Mouse (Mus musculus): ENCODE measurements around the gene Uhmk1. TPM values are rescaled to one million over a fixed set of nuclear protein-coding genes. Genes with fewer than 3 reads are reported as not detected.
A peak's percentile ranks its signal among the peaks of the same experiment; 100 is the strongest.

Uhmk1 gene
- polyA plus RNA-seq, 2 experiments = 10.3 to 15.4 TPM

- no peaks in the 10 kb centered on the region for H3K27me3 ChIP-seq (ENCODE audit: control insufficient read depth, insufficient read depth, low read length)
- no peak overlapping the region for H3K27ac ChIP-seq (replicated peaks; ENCODE audit: low read depth, low read length)
- peaks cover 35% of the 10 kb centered on the region for H3K36me3 ChIP-seq (ENCODE audit: control insufficient read depth, insufficient read depth, low read length)
- no peak overlapping the region for H3K9ac ChIP-seq (ENCODE audit: low read depth, low read length, severe bottlenecking)
- H3K4me3 ChIP-seq (replicated peaks; ENCODE audit: low read length) = no peak overlapping the region
- WGBS = 90% methylated on average over 10 of the region's 10 CpGs
- H3K9me3 ChIP-seq (ENCODE audit: control insufficient read depth, low read length) = no peaks in the 10 kb centered on the region
- no peak for ATAC-seq (ENCODE audit: low FRiP score, low read depth)
- H3K4me1 ChIP-seq (ENCODE audit: control insufficient read depth, insufficient read depth, low read length) = no peaks in the 10 kb centered on the region
- H3K4me2 ChIP-seq (replicated peaks; ENCODE audit: low read depth, low read length, severe bottlenecking) = no peak overlapping the region
- TF ChIP-seq POLR2A (IDR thresholded peaks at IDR 0.05; ENCODE audit: borderline replicate concordance, extremely low read depth, insufficient read depth, insufficient read length) = no peak
- no peak for DNase-seq (ENCODE audit: low spot score)
Measured at GRCm38 (mm10) chr1:170213181-170213879, 1.9 kb downstream of the Uhmk1 start.

GRCm38 (mm10) chr1:170206395-170206794 lies 8.8 kb downstream of the Uhmk1 start:
- no peaks in the 10 kb centered on the region for H3K9me3 ChIP-seq (ENCODE audit: control insufficient read depth, low read length)
- H3K27me3 ChIP-seq (ENCODE audit: control insufficient read depth, insufficient read depth, low read length) = no peaks in the 10 kb centered on the region
- 92% methylated on average over 6 of the region's 6 CpGs for WGBS
- no peaks in the 10 kb centered on the region for H3K4me1 ChIP-seq (ENCODE audit: control insufficient read depth, insufficient read depth, low read length)
- no peak overlapping the region for H3K27ac ChIP-seq (replicated peaks; ENCODE audit: low read depth, low read length)
- H3K4me2 ChIP-seq (replicated peaks; ENCODE audit: low read depth, low read length, severe bottlenecking) = no peak overlapping the region
- H3K4me3 ChIP-seq (replicated peaks; ENCODE audit: low read length) = no peak overlapping the region
- DNase-seq (ENCODE audit: low spot score) (no peak), ATAC-seq (ENCODE audit: low FRiP score, low read depth) (no peak)
- no peak for TF ChIP-seq POLR2A (IDR thresholded peaks at IDR 0.05; ENCODE audit: borderline replicate concordance, extremely low read depth, insufficient read depth, insufficient read length)
- H3K36me3 ChIP-seq (ENCODE audit: control insufficient read depth, insufficient read depth, low read length) = peaks cover 83% of the 10 kb centered on the region
- no peak overlapping the region for H3K9ac ChIP-seq (ENCODE audit: low read depth, low read length, severe bottlenecking)

DNA sequence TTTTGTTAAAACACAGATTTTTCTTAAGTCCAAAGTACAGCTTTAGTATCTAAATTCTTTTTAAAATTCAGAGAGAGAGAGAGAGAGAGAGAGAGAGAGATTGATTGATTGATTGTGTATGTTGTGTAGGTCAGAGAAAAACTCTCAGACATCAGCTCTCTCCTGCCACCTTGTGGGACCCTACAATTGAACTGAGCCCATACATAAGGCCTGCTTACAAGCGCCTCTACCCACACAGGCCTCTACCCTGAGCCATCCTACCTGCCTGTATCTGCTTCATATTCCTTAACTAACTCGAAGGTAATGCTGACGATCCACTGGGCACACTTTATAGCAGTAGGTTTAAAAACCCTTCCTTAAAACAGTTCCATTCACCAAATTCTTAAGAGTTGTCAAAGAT lies 14.8 kb downstream of the Uhmk1 start:
- H3K4me3 ChIP-seq (replicated peaks; ENCODE audit: low read length) = no peak overlapping the region
- H3K9ac ChIP-seq (ENCODE audit: low read depth, low read length, severe bottlenecking) = no peak overlapping the region
- H3K4me2 ChIP-seq (replicated peaks; ENCODE audit: low read depth, low read length, severe bottlenecking) = no peak overlapping the region
- H3K27ac ChIP-seq (replicated peaks; ENCODE audit: low read depth, low read length) = no peak overlapping the region
- no peak for TF ChIP-seq POLR2A (IDR thresholded peaks at IDR 0.05; ENCODE audit: borderline replicate concordance, extremely low read depth, insufficient read depth, insufficient read length)
- H3K4me1 ChIP-seq (ENCODE audit: control insufficient read depth, insufficient read depth, low read length) = no peaks in the 10 kb centered on the region
- no peaks in the 10 kb centered on the region for H3K9me3 ChIP-seq (ENCODE audit: control insufficient read depth, low read length)
- H3K27me3 ChIP-seq (ENCODE audit: control insufficient read depth, insufficient read depth, low read length) = no peaks in the 10 kb centered on the region
- no peak for ATAC-seq (ENCODE audit: low FRiP score, low read depth)
- peaks cover 88% of the 10 kb centered on the region for H3K36me3 ChIP-seq (ENCODE audit: control insufficient read depth, insufficient read depth, low read length)
- peak; percentile 34 for DNase-seq (ENCODE audit: low spot score)
- WGBS = 75% methylated on average over 3 of the region's 3 CpGs

GRCm38 (mm10) chr1:170196211-170196610 lies 19.0 kb downstream of the Uhmk1 start:
- no peak for ATAC-seq (ENCODE audit: low FRiP score, low read depth)
- no peak for TF ChIP-seq POLR2A (IDR thresholded peaks at IDR 0.05; ENCODE audit: borderline replicate concordance, extremely low read depth, insufficient read depth, insufficient read length)
- H3K36me3 ChIP-seq (ENCODE audit: control insufficient read depth, insufficient read depth, low read length) = peaks cover 88% of the 10 kb centered on the region

DNA sequence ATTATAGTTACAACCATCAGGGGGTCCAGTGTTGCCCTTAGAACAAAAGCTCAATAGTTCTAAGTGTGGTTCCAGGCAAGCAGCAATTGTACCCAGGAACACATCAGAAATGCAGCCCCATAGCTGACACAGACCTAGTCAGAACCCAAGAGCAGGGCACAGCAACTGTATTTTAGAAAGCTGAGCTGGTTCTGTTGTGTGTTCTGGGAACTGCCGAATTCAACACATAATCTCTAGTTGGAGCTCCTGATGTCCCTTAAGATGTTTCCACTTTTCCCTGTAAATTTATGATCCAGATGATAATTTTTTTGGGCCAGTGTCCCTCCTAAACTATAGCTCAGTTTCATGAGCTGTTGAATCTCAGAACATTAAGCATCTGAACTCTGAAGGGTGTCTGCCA lies 23.3 kb downstream of the Uhmk1 start:
- Histone ChIP-seq H3K4me1 (ENCODE audit: control insufficient read depth, insufficient read depth, low read length) (no peaks in the 10 kb centered on the region), H3K36me3 (ENCODE audit: control insufficient read depth, insufficient read depth, low read length) (peaks cover 48% of the 10 kb centered on the region), H3K9me3 (ENCODE audit: control insufficient read depth, low read length) (no peaks in the 10 kb centered on the region), H3K4me3 (replicated peaks; ENCODE audit: low read length) (no peak overlapping the region), H3K9ac (ENCODE audit: low read depth, low read length, severe bottlenecking) (no peak overlapping the region), H3K4me2 (replicated peaks; ENCODE audit: low read depth, low read length, severe bottlenecking) (no peak overlapping the region), H3K27me3 (ENCODE audit: control insufficient read depth, insufficient read depth, low read length) (no peaks in the 10 kb centered on the region), H3K27ac (replicated peaks; ENCODE audit: low read depth, low read length) (no peak overlapping the region)
- DNase-seq (ENCODE audit: low spot score) = no peak
- ATAC-seq (ENCODE audit: low FRiP score, low read depth) = no peak
- 92% methylated on average over 1 of the region's 1 CpGs for WGBS
- TF ChIP-seq POLR2A (IDR thresholded peaks at IDR 0.05; ENCODE audit: borderline replicate concordance, extremely low read depth, insufficient read depth, insufficient read length) = no peak

More at GRCm38 (mm10) chr1:170196211-170196610, 19.0 kb downstream of the Uhmk1 start:
- Histone ChIP-seq H3K27me3 (ENCODE audit: control insufficient read depth, insufficient read depth, low read length) (no peaks in the 10 kb centered on the region), H3K9me3 (ENCODE audit: control insufficient read depth, low read length) (no peaks in the 10 kb centered on the region), H3K4me2 (replicated peaks; ENCODE audit: low read depth, low read length, severe bottlenecking) (no peak overlapping the region), H3K4me1 (ENCODE audit: control insufficient read depth, insufficient read depth, low read length) (no peaks in the 10 kb centered on the region), H3K9ac (ENCODE audit: low read depth, low read length, severe bottlenecking) (no peak overlapping the region), H3K27ac (replicated peaks; ENCODE audit: low read depth, low read length) (no peak overlapping the region), H3K4me3 (replicated peaks; ENCODE audit: low read length) (no peak overlapping the region)
- 93% methylated on average over 8 of the region's 8 CpGs for WGBS
- no peak for DNase-seq (ENCODE audit: low spot score)

Data from limb, embryonic 14.5 days (tissue).